Mouse (Mus musculus) c-Kit-positive CD71-positive TER-119-negative erythroid progenitor cells, embryonic 14.5 days (primary cell): ENCODE measurements around the gene Dyrk2.
A peak's percentile ranks its signal among the peaks of the same experiment; 100 is the strongest.

Source experiments
- DNase-seq: peaks from one replicate; pipeline ENCODE4 v3.0.0-alpha.2; 2013; ENCODE audit warnings: low read depth

Gene Dyrk2

DNA sequence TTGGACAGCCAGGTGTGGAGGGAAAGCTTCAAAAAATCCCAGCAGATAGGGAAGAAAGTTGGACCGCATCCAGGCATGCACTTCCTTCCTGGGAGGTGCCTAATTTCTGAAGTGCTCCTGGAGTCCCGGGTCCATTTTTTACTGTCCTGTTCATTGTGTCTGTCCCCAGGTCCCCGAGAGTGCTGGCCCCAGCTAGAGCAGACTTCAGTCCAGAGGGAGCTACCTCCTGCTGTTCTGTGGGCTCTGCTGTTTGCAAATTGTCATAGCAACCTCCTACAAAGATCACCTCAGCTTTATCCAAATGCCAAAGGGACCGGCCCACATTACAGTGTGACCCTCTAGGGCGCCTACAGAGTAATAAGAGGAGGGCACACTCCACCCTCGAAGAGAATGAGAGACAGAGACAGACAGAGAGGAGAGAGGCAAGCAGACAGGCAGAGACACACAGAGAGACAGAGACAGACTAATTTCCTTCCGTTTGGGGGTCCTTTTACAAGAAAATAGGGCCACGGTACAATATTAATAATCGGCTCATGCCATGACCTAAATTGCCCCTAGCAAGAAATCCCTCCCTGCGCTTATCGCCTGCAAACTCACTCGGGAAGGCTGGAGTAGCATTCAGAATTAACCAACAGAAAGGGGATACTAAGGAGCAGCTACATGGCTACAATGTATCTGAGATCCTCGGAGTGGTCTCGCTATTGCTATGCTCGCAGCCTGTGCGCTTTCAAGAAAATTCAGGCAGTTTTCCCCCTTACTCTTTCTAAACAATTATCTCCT is at the start of gene Dyrk2:
Dyrk2 (minus strand) TSS at position 9 of the 780 bp plus-strand sequence.
- DNase-seq: no peak

DNA sequence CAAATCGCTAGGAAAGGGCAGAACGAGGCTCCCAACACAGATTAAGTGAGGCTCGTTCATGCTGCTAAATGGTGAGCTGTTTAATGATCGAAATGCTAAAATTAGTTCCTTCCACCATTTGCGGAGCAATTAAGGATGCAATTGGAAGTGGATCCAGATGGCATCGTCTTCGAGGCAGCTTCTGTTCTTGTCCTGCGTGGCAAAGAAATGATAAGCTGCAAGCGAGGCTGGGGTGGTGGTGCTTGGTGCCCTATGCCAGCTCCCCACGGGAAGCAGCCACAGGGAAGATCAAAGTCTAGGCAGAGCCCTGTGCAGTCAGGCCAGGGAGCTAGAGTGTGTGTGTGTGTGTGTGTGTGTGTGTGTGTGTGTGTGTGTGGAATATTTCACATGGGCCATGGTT is 32.6 kb upstream of the Dyrk2 start:
- no peak for DNase-seq

DNA sequence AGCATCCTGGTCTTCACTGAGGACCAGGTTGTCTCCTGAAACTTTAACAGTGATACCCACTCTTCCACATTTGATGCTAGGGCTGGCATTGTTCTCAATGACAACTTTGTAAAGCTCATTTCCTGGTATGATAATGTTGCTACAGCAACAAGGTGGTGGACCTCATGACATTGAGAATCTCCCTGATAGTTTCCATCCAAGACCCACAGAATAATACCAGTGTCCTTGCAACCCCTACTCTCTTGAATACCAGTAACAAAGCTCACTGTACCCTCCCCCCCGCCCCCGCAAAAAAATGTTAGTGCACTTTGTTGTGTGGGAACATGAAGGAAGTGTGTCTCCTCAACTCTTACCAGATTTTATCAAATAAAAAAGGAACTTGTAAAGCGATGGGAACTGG is 23.6 kb upstream of the Dyrk2 start:
- no peak for DNase-seq

GRCm38 (mm10) chr10:118884126-118884525 is 14.1 kb upstream of the Dyrk2 start:
- no peak for DNase-seq

GRCm38 (mm10) chr10:118883317-118883716 is 13.3 kb upstream of the Dyrk2 start:
- no peak for DNase-seq

- no peak for DNase-seq
Observed at GRCm38 (mm10) chr10:118882258-118882885, 12.4 kb upstream of the Dyrk2 start.

DNA sequence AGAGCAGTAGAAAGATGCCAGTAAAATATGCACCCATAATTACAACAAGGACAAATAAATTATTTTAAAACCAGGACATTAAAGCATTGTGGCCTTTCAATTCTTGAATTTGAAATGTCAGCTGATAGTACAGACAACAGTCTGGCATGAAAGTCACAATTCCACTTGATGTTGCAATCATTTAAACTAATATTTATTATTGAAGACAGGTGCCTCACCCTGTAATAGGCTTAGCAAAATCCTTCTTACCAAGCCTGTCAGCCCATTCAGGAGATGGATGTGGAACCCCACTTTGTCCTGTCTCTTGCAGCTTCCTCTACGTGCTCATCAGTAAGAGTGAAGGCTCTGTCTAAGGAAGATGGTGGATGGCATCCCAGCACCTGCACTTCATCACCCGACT is 10.8 kb upstream of the Dyrk2 start:
- DNase-seq: no peak

DNA sequence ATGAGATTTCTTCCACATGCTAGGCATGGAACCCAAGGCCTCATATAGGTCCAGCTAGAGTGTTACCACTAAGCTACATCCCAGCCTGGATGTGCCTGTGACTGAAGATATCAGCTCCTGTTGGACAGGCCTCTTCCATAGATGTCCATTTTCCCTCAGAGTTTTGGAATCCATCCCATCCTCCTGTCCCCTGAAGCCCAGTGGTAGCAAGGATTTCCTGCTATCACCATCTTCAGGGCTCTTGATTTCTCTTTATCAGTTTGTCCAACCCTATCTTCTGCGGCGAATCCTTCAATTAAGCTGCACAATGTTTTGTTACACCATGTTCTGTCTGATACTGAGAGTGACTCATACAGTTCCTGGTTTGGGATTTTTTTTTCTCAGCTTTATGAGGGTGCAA is 2.2 kb upstream of the Dyrk2 start:
- DNase-seq: no peak

- peak; percentile 64 for DNase-seq
Observed at GRCm38 (mm10) chr10:118869591-118870001, 413 bp downstream of the Dyrk2 start.

GRCm38 (mm10) chr10:118868601-118869590 is 1.1 kb downstream of the Dyrk2 start:
- DNase-seq: peak; percentile 31

DNA sequence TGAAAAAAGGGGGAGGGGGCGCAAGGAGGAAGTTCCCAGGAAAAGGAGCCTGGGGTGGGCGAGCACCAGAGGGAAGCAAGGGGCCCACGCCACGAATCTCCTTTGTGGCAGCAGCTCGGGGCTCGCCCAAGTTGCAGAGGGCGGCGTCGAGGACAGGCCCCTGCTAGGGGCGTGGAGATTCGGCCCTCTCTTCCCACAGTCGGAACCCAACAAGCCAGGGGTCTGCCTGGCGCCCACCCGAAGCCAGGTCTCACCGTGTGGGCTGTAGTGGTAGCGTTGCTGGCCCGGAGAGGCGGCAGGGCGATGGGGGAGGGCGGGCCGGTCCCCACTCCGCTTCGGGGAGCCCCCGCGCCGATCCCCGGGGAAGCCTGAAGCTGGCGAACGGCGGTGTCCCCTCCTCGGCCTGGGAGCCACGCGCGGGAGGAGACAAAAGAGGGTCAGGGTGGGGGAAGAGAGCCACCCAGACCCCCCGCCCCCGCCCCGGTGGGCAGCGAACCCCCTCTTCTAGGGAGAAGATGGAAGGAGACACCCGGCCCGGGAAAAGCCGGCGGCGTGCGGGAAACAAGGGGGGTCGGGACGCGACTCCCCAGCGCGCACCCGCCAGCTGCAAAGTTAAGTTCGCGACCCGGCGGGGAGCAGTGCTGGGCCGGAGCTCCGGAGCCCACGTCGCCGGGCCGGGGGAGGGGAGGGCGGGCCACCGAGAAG is 2.0 kb downstream of the Dyrk2 start:
- no peak for DNase-seq

DNA sequence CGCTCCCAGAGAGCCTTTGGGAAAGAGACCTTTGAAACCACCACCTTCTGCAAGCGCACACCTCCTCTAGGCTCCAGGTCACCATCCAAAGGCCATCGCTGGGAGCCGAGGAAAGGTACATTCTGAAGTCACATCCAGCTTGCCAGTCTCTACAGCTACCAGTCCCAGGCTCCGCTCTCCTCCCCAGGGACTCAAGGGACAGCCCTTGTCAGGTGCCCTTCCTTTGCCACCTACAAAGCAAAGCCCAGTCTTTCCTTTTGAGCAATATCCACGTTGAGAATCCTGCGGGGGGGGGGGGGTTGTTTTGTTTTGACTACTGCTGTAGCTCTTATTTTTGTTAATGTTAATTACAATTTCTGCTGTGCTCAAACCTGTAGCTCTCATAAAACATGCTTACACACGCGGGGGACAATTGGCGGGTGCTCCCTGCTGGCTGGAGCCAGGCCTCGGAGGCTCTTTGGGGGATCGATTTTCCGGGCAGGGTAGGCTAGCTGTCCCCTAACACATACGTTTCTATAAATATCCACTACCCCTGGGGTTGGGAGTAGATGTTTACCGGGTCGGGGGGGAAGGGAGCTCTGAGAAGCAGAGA is 2.6 kb downstream of the Dyrk2 start:
- no peak for DNase-seq

GRCm38 (mm10) chr10:118864976-118865375 is 5.0 kb downstream of the Dyrk2 start:
- DNase-seq: no peak

GRCm38 (mm10) chr10:118863611-118864010 is 6.4 kb downstream of the Dyrk2 start:
- no peak for DNase-seq

DNA sequence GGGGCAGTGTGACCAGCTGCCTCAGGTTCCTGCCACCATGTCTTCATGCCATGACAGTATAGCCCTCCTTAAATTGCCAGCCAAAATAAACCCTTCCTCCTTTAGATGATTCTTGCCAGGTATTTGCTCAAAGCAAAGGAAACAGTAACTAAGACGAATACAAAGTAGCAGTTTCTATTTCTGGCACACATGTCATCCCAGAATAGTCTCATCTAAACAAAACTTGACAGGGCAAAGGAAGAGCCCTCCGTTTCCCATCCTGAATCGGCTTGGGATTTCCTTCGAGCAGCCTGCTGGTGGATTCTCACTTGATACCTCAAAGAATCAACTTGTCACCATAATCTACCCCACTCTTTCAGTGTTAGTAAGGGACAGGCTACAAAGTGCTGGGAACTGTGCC is 7.8 kb downstream of the Dyrk2 start:
- DNase-seq: no peak

- no peak for DNase-seq
Observed at GRCm38 (mm10) chr10:118861234-118862025, 8.6 kb downstream of the Dyrk2 start.

GRCm38 (mm10) chr10:118859655-118860054 is 10.4 kb downstream of the Dyrk2 start:
- no peak for DNase-seq

- no peak for DNase-seq
Observed at GRCm38 (mm10) chr10:118854641-118855040, 15.4 kb downstream of the Dyrk2 start.

- no peak for DNase-seq
Observed at GRCm38 (mm10) chr10:118852554-118852953, 17.5 kb downstream of the Dyrk2 start.

- no peak for DNase-seq
Observed at GRCm38 (mm10) chr10:118848501-118848900, 21.5 kb downstream of the Dyrk2 start.
